ENCODE assay signal across 15 mouse cellular contexts in genomic region chr1:33042424-33042823, GRCm38 (mm10).
DNase-seq lines count a peak whose midpoint lies in the region; ATAC-seq lines count a peak whose summit lies in the region.
"Had no signal": no experiment of that assay in that cellular context is flagged by ENCODE, and none has a peak within 500 bp of the region (broad histone marks: within the 10 kb centered on the region; RNA-seq: fewer than 3 reads in every experiment).

No protein-coding gene starts in this region.

- no peak overlapping the region for H3K27ac ChIP-seq in kidney, embryonic 14.5 days (ENCODE audit: low read depth, low read length)
- peak overlapping the region; percentile 3; the same call in 1 of the 2 replicates for H3K27ac ChIP-seq in forebrain, embryonic 13.5 days
- H3K27ac ChIP-seq in midbrain, embryonic 11.5 days (ENCODE audit: low read depth, low read length): no peak overlapping the region; the same call in 1 of the 2 replicates
- H3K27ac ChIP-seq: embryonic facial prominence, embryonic 15.5 days; limb, embryonic 15.5 days had no signal

- no peaks in the 10 kb centered on the region for H3K27me3 ChIP-seq in kidney, embryonic 14.5 days (ENCODE audit: control insufficient read depth, insufficient read depth, low read length)
- H3K27me3 ChIP-seq in forebrain, embryonic 13.5 days: no peaks in the 10 kb centered on the region
- no peaks in the 10 kb centered on the region for H3K27me3 ChIP-seq in midbrain, embryonic 11.5 days (ENCODE audit: control insufficient read depth, insufficient read depth, low read length)
- H3K27me3 ChIP-seq: embryonic facial prominence, embryonic 15.5 days; limb, embryonic 15.5 days had no signal

- H3K4me2 ChIP-seq in kidney, embryonic 14.5 days (replicated peaks; ENCODE audit: low read depth, low read length): no peak overlapping the region
- no peak overlapping the region for H3K4me2 ChIP-seq in forebrain, embryonic 13.5 days
- H3K4me2 ChIP-seq in midbrain, embryonic 11.5 days: no peak overlapping the region
- H3K4me2 ChIP-seq: embryonic facial prominence, embryonic 15.5 days; limb, embryonic 15.5 days had no signal

- H3K4me3 ChIP-seq in kidney, embryonic 14.5 days (ENCODE audit: low read length): no peak overlapping the region
- H3K4me3 ChIP-seq in forebrain, embryonic 13.5 days: no peak overlapping the region
- H3K4me3 ChIP-seq in midbrain, embryonic 11.5 days (ENCODE audit: low read depth, low read length): no peak overlapping the region
- H3K4me3 ChIP-seq: embryonic facial prominence, embryonic 15.5 days; limb, embryonic 15.5 days had no signal

- 19% methylated on average over 2 of the region's 2 CpGs for WGBS in kidney, embryonic 14.5 days
- 12% methylated on average over 2 of the region's 2 CpGs for whole genome bisulfite sequencing in forebrain, embryonic 13.5 days
- WGBS in midbrain, embryonic 11.5 days: 15% methylated on average over 2 of the region's 2 CpGs

- ATAC-seq in kidney, embryonic 14.5 days (ENCODE audit: low FRiP score, low TSS enrichment): peak; percentile 80; the same call in 1 of the 2 replicates
- ATAC-seq in forebrain, embryonic 13.5 days: peak; percentile 81; the same call in 1 of the 2 replicates
- peak; percentile 84 for ATAC-seq in midbrain, embryonic 11.5 days (ENCODE audit: low FRiP score)
- ATAC-seq: intestine, postnatal 0 days had no signal

- H3K9ac ChIP-seq in kidney, embryonic 14.5 days (ENCODE audit: low read depth, low read length): no peak overlapping the region
- no peak overlapping the region for H3K9ac ChIP-seq in forebrain, embryonic 13.5 days
- no peak overlapping the region for H3K9ac ChIP-seq in midbrain, embryonic 11.5 days (ENCODE audit: low read length)
- H3K9ac ChIP-seq: embryonic facial prominence, embryonic 15.5 days; limb, embryonic 15.5 days had no signal

- H3K36me3 ChIP-seq in kidney, embryonic 14.5 days (ENCODE audit: control insufficient read depth, insufficient read depth, low read length): no peaks in the 10 kb centered on the region
- H3K36me3 ChIP-seq in forebrain, embryonic 13.5 days (ENCODE audit: poor library complexity, severe bottlenecking): no peaks in the 10 kb centered on the region
- no peaks in the 10 kb centered on the region for H3K36me3 ChIP-seq in midbrain, embryonic 11.5 days (ENCODE audit: control insufficient read depth, insufficient read depth, low read length)
- H3K36me3 ChIP-seq: embryonic facial prominence, embryonic 15.5 days; limb, embryonic 15.5 days had no signal

- 0 out of 2 replicates have a peak, but pooled peaks cover 4% of the 10 kb centered on the region for H3K4me1 ChIP-seq in kidney, embryonic 14.5 days (ENCODE audit: control insufficient read depth, insufficient read depth, low read length)
- peaks cover 8% of the 10 kb centered on the region for H3K4me1 ChIP-seq in forebrain, embryonic 13.5 days
- H3K4me1 ChIP-seq in midbrain, embryonic 11.5 days (ENCODE audit: control insufficient read depth, insufficient read depth, low read length): no peaks in the 10 kb centered on the region
- H3K4me1 ChIP-seq: embryonic facial prominence, embryonic 15.5 days; limb, embryonic 15.5 days had no signal

- no peaks in the 10 kb centered on the region for H3K9me3 ChIP-seq in kidney, embryonic 14.5 days (ENCODE audit: control insufficient read depth, low read length)
- no peaks in the 10 kb centered on the region for H3K9me3 ChIP-seq in forebrain, embryonic 13.5 days (replicated peaks)
- no peaks in the 10 kb centered on the region for H3K9me3 ChIP-seq in midbrain, embryonic 11.5 days (ENCODE audit: control insufficient read depth, low read length)
- H3K9me3 ChIP-seq: embryonic facial prominence, embryonic 15.5 days; limb, embryonic 15.5 days had no signal

- DNase-seq in kidney, adult 18-20 months: no peak
- DNase-seq in Muller cell, postnatal 12 days (ENCODE audit: inconsistent ontology term): peak; percentile 36
- DNase-seq in midbrain, embryonic 11.5 days (ENCODE audit: low spot score, missing footprints): peak; percentile 85
- DNase-seq in c-Kit-positive CD71-positive TER-119-positive erythroid progenitor cells, embryonic 14.5 days (ENCODE audit: low spot score): no peak
- DNase-seq in thymus, postnatal 10 days (ENCODE audit: low spot score in 2 of 2): no peak
- DNase-seq in adrenal gland, postnatal 36 days: no peak
- DNase-seq: adrenal gland, adult 2 months; cerebellum, adult 11-12 months; gastrocnemius, postnatal 14 days; thymus, postnatal 14 days had no signal

Comparison
In these comparisons a context has a peak if more than half of its experiments do, and no peak if none do; other contexts are left out.
1. DNase-seq: peak in Muller cell, postnatal 12 days (single experiment) and midbrain, embryonic 11.5 days (single experiment); none in kidney, adult 18-20 months (single experiment), c-Kit-positive CD71-positive TER-119-positive erythroid progenitor cells, embryonic 14.5 days (single experiment), thymus, postnatal 10 days (0 of 2) and adrenal gland, postnatal 36 days (0 of 2).
2. Peak in every context shown above with its lines, with median percentiles within 50 percentile points of each other: ATAC-seq.